ENCODE assay signal across 8 mouse cellular contexts in the genomic region with DNA sequence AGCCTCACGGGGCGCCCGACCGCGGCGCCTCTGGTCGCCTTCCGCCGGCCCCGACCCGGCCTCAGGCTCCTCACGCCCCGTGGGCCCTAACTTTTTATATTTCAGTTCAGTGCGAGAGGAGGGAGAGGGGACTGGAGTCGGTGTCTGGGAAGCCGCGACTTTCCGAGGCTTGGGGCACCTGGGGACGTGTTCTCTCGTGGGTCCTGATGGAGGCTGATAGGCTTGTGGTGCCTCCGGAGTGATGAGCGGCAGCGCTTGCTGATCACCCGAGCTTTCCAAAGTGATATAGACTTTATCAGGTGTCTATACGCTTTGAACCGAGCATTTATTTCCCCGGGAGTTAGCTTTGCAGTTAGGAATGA. TPM values are rescaled to one million over a fixed set of nuclear protein-coding genes. Genes with fewer than 3 reads are reported as not detected.
DNase-seq lines count a peak whose midpoint lies in the region; ATAC-seq lines count a peak whose summit lies in the region.

No protein-coding gene starts in this region.

- peak; percentile 37; the same call in 1 of the 2 replicates for ATAC-seq in kidney, embryonic 15.5 days (replicated peaks; ENCODE audit: low FRiP score)
- peak; percentile 3 for ATAC-seq in activated CD4-positive, CD25-positive, alpha-beta regulatory T cell, adult 4 months
- no peak for ATAC-seq in hindbrain, embryonic 13.5 days (ENCODE audit: low FRiP score)
- ATAC-seq in megakaryocyte-erythroid progenitor cell, adult 5-6 weeks (replicated peaks; ENCODE audit: low FRiP score, low TSS enrichment, poor library complexity, severe bottlenecking), result peak; percentile 23; the same call in 1 of the 2 replicates

- H3K36me3 ChIP-seq in kidney, embryonic 15.5 days, result no peaks in the 10 kb centered on the region
- no peaks in the 10 kb centered on the region for H3K36me3 ChIP-seq in hindbrain, embryonic 13.5 days

- peak overlapping the region; percentile 92 for H3K27ac ChIP-seq in kidney, embryonic 15.5 days
- peak overlapping the region; percentile 93 for H3K27ac ChIP-seq in hindbrain, embryonic 13.5 days

- peak overlapping the region; percentile 86 for H3K4me3 ChIP-seq in kidney, embryonic 15.5 days (replicated peaks)
- peak overlapping the region; percentile 90 for H3K4me3 ChIP-seq in hindbrain, embryonic 13.5 days

- H3K9ac ChIP-seq in kidney, embryonic 15.5 days, result peak overlapping the region; percentile 92
- peak overlapping the region; percentile 91 for H3K9ac ChIP-seq in hindbrain, embryonic 13.5 days

- no peaks in the 10 kb centered on the region for H3K9me3 ChIP-seq in kidney, embryonic 15.5 days (replicated peaks)
- no peaks in the 10 kb centered on the region for H3K9me3 ChIP-seq in hindbrain, embryonic 13.5 days

- peaks cover 18% of the 10 kb centered on the region for H3K4me1 ChIP-seq in kidney, embryonic 15.5 days
- H3K4me1 ChIP-seq in hindbrain, embryonic 13.5 days (replicated peaks), result peaks cover 30% of the 10 kb centered on the region

- WGBS in kidney, embryonic 15.5 days, result under 1% methylated on average over 27 of the region's 27 CpGs
- WGBS in hindbrain, embryonic 13.5 days, result 1% methylated on average over 27 of the region's 27 CpGs

- H3K27me3 ChIP-seq in kidney, embryonic 15.5 days, result no peaks in the 10 kb centered on the region
- no peaks in the 10 kb centered on the region for H3K27me3 ChIP-seq in hindbrain, embryonic 13.5 days

- peak overlapping the region; percentile 83 for H3K4me2 ChIP-seq in kidney, embryonic 15.5 days
- H3K4me2 ChIP-seq in hindbrain, embryonic 13.5 days, result peak overlapping the region; percentile 63

- DNase-seq in kidney, postnatal 25 days, result no peak
- DNase-seq in spleen, postnatal 36 days (ENCODE audit: low spot score in 2 of 2), result no peak
- DNase-seq in kidney, adult 18-20 months, result no peak
- no peak for DNase-seq in adrenal gland, adult 2 months

RNA-seq across cellular contexts. Expression of gene Dis3l2, which starts 0.3 kb away (rescaled TPM):
- 26.8 and 30.5 TPM in 2 replicates for polyA plus RNA-seq in kidney, embryonic 15.5 days (2015; fragmentation: Nextera tagmentation; extraction: Ambion mirVana)
- 10 to 100 TPM; 18.9 to 20.4 TPM for polyA plus RNA-seq in activated CD4-positive, CD25-positive, alpha-beta regulatory T cell, adult 4 months (2017; shearing (Covaris generic))
- polyA plus RNA-seq in hindbrain, embryonic 13.5 days (2015; fragmentation: Nextera tagmentation; extraction: Ambion mirVana), result 38.3 and 39.9 TPM in 2 replicates
- total RNA-seq in megakaryocyte-erythroid progenitor cell, adult 5-6 weeks (2014; fragmentation: Nextera tagmentation), result 33.2 and 36.8 TPM in 2 replicates
- total RNA-seq in megakaryocyte-erythroid progenitor cell, adult 5-6 weeks (2017), result 22.8 and 36.6 TPM in 2 replicates
- 10 to 100 TPM; 14.8 to 14.9 TPM for total RNA-seq in adrenal gland, adult 2 months (2021)
- polyA plus RNA-seq in adrenal gland, adult 2 months (2012; rRNA removed), result 8.4 and 11.2 TPM in 2 replicates

RNA-seq across cellular contexts. Expression of gene Nppc, which starts 33.6 kb away (rescaled TPM):
- 3.7 and 4.3 TPM in 2 replicates for polyA plus RNA-seq in kidney, embryonic 15.5 days (2015; fragmentation: Nextera tagmentation; extraction: Ambion mirVana)
- not detected for polyA plus RNA-seq in activated CD4-positive, CD25-positive, alpha-beta regulatory T cell, adult 4 months (2017; shearing (Covaris generic))
- 16.1 and 25.0 TPM in 2 replicates for polyA plus RNA-seq in hindbrain, embryonic 13.5 days (2015; fragmentation: Nextera tagmentation; extraction: Ambion mirVana)
- total RNA-seq in megakaryocyte-erythroid progenitor cell, adult 5-6 weeks (2014; fragmentation: Nextera tagmentation), result not detected in 2 replicates
- 0.70 and 0.80 TPM in 2 replicates for total RNA-seq in megakaryocyte-erythroid progenitor cell, adult 5-6 weeks (2017)
- total RNA-seq in adrenal gland, adult 2 months (2021), result under 1 TPM in 1 of 2 experiments, not detected in 1; 0.55 TPM
- polyA plus RNA-seq in adrenal gland, adult 2 months (2012; rRNA removed), result 0.44 and 0.45 TPM in 2 replicates
